Mouse (Mus musculus) cerebellum, postnatal 10 days (tissue): Measurements from ENCODE around the gene Pcgf2.
"Not testable (repeated sequence)": the region's sequence is repeated elsewhere in the genome, so short reads cannot be mapped to it uniquely, and the experiment has no call there.

ENCODE experiments used
- DNase-seq, 2 experiments: peaks; one replicate each; pipeline ENCODE4 v3.0.0; 2021; ENCODE audit warnings: mixed read lengths in 2 of 2

Pcgf2 gene

DNA sequence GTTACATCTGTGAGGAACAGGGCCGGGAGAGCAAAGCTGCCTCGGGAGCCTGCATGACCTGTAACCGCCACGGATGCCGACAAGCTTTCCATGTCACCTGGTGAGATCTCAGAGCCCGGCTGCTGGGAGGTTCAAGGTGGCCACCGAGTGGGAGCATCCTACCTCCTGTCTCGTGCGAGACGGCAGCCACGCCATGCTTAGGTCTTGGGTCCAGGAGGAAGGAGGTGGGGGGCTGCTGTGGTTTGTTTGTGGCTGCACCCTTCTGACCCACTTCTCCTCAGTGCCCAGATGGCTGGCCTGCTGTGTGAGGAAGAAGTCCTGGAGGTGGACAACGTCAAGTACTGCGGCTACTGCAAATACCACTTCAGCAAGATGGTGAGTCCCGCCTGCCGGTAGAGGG lies 33.5 kb downstream of the Pcgf2 start:
- DNase-seq = no peak

DNA sequence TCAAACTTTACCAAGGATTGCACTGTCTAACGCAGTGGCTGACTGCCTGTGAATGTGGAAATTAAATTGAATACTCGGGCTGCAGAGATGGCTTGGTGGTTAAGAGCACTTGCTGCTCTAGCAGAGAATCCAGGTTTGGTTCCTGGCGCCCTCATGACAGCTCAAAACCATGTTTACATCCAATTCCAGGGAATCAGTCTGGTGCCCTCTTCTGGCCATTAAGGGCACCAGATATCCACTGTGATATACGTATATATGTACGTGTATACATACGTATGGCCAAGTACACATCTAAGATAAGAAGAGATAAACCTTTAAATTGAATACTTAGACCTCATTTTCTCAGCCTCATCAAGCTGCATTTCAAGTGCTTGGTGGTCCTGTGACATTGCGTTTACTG lies 34.1 kb downstream of the Pcgf2 start:
- no peak for DNase-seq

GRCm38 (mm10) chr11:97665431-97665830 lies 34.9 kb downstream of the Pcgf2 start:
- DNase-seq = no peak

- DNase-seq = peak; percentile 47 to 49
Measured at GRCm38 (mm10) chr11:97664771-97665240, 35.5 kb downstream of the Pcgf2 start.

DNA sequence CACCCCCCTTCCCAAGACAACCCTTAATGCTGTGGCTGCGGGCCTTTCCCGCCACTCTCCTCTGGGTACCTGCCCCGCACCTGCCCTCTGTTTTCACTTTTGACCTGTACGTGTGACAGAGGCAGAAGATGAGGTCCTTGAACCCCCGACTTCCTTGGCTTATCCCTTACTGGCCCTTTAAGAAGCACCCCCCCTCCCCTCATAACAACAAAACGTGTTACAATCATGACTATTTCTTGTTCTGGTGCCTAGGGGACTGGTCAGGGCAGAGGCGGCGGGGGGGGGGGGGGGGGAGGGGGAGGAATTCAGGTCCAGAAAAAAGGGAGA lies 36.0 kb downstream of the Pcgf2 start:
- DNase-seq = no peak

- peak; percentile 55 to 65 for DNase-seq
Measured at GRCm38 (mm10) chr11:97663528-97664338, 36.6 kb downstream of the Pcgf2 start.

- peak; percentile 88 to 92 for DNase-seq
Measured at GRCm38 (mm10) chr11:97662893-97663527, 37.3 kb downstream of the Pcgf2 start, which contains the start of gene Mllt6. TSS of gene Mllt6 (plus strand) at chr11:97663414.

DNA sequence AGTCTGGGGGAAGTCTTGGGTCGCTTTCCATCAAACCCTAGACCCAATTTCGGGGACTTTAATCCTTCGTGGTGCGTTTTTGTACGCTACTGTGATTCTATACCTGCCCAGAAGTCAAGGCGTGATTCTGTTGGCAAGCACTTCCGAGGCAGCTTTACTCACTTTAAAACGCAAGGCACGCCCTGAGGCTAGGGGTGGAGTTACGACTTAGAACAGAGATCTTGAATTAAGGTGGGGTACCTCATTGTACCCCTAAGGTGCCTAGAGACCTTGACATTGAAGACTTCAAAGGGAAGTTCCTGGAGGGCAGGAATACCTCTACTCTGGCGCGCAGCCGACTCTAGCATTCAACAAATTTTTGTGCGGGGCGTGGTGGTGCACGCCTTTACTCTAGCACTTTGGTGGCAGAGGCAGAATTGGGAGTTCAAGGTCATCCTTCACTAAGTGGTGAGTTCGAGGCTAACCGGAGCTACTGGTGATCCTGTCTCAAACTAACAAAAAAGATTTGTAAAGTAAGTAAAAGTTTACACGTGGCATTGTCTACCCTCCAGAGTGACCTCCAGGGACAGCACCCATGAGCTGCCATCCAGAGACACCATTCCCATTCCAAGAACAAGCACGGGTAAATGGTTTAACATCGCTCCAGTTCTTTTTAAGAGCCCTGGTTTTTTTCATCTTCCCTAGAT lies 37.9 kb downstream of the Pcgf2 start:
- peak in 1 of 2 experiments; percentile 40 for DNase-seq

- DNase-seq = peak; percentile 52 to 54
Measured at GRCm38 (mm10) chr11:97661648-97662133, 38.6 kb downstream of the Pcgf2 start.

- DNase-seq = no peak
Measured at GRCm38 (mm10) chr11:97660734-97661647, 39.3 kb downstream of the Pcgf2 start.

DNA sequence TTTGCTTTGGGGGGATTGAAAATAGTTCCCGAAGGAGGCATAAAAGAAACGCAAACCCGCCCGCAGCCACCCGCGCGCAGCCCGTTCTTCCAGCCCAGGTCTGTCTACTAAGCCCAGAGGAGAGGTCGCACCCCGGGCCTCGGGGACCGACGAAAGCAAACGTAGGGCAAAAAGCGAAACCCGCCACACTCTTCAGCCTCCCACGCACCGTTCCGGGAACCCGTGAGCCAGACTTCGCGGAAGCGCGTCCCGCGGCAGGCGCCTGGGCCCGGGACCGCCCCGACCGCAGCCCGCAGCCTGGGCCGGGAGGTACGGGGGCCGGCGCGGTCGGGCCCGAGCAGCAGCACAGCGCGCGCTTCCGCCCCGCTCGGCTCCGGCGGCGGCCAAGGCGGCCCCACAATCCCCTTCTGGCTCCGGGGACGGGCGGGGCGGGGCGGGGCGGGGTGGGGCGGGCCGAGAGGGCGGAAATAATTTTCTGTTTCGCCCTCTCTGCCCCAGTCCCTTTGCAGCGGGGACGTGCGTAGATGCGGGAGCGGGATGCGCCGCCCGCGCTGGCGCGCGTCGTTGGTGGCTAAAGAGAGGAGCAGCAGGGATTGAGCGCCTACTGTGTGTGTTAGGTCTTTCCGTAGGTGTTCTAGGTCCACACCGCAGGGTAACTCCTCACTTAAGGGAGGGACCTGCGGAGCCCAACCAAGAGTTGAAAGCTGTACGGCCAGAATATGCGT lies 40.1 kb downstream of the Pcgf2 start:
- DNase-seq = peak; percentile 85 to 88

DNA sequence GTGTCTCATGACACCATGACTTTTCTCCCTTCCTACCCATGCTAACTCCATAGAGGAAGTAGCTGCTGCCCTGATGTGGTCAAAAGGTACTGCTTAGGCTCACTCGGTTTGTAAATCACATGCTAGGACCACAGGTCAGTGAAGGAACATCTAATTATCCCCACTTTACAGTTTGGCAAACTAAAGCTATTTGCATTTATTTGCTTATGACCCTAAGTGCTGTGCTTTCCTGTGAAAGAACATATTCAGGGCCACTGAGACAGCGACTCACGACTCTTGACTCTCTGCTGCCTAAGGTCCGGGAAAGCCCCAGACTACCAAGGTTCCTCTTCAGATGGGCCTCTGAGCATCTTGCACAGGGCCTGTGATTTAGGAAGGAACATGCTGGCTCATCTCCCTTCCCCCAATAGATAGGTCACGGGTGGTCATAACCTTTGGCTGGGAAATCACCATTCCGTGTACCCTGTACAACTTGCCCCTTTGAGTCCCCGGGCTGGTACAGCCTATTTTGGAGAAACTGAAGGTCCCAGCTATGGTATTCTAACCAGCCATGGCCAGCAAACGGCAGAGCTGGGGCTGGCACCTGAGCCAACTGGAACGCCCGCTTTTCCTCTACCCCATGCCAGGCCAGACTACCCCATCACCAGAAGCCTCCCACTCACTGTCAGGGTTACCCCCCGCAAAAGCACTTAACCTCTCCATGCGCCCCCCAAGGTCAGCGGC lies 40.9 kb downstream of the Pcgf2 start:
- peak in 1 of 2 experiments; percentile 52 for DNase-seq

DNA sequence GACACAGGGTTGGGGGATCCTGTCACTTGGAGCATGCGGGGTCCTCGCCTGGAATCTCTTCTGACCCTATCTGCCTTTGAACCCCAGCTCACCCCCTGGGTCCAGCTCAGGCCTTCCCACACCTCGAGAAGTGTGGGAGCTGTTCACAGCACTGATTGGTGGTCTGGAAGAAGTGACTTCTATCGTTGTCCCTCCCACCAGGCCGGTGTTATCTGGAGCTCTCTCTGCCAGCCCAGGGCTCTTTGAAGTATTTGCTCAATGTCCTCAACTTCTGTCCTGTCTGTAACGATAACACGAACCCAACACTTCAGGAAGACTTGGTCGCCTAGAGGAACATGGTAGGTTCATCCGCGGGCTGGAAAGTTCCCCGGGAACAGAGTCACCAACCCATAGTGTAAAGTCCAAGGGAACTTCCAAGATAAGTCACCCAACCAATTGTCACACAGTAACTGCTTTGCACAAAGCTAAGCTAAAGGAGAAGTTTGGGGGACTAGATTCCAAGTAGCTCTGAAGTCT lies 41.5 kb downstream of the Pcgf2 start:
- no peak for DNase-seq

- not testable (repeated sequence) for DNase-seq
Measured at GRCm38 (mm10) chr11:97657967-97658366, 42.3 kb downstream of the Pcgf2 start.

DNA sequence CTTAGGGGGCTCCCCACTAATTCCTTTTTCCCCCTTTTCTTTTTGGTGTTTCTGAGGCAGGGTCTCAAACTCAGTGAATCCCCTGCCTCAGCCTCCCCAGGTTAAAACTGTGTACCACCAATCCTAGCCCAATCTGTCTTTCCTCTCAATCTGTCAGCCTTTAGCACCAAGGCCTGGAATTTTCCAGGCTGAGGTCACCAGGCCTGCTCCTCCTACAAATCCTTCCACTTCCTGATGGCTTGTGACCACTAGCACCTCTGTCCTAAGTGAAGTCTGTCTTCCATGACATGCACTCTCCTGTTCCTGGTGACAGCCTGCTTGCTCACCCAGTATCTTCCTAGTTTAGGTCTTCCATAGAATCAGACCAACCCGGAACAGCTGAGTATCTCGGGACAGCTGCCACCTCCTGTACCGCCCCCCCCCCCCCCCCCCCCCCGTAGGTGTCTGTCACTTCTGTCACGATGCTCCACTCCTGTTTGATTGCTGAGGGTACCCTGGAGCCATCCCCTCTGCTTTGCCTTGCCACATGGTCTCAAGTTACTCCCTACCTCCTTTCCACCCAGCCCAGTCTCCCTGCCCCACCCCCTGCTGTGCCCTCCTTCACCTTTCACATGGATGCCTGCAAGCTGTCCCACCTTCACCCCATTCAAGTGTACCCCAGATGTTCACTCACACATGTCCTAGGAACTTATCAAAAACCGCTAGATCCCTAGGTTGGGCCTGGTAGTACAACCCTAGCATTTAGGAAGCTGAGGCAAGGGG lies 42.9 kb downstream of the Pcgf2 start:
- DNase-seq = peak; percentile 39 to 50

GRCm38 (mm10) chr11:97656269-97656971 lies 43.9 kb downstream of the Pcgf2 start:
- DNase-seq = no peak

- DNase-seq = no peak
Measured at GRCm38 (mm10) chr11:97654210-97654609, 46.1 kb downstream of the Pcgf2 start.

DNA sequence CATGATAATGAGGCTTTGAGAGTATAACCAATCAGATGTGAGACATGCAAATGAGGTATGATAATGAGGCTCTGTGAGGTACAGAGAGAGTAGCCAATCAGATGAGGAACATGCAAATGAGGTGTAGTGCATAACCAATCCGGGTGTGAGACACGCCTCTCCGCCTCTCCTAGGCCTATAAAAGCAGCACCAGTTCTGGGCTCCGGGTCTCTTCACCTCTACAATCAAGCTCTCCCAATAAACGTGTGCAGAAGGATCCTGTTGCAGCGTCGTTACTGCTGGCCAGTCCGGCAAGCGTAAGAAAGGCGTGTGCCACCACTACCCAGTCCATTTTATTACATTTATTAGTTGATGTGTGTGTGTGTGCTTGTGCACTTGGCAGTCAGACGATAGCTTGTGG lies 46.9 kb downstream of the Pcgf2 start:
- DNase-seq = not testable (repeated sequence)

DNA sequence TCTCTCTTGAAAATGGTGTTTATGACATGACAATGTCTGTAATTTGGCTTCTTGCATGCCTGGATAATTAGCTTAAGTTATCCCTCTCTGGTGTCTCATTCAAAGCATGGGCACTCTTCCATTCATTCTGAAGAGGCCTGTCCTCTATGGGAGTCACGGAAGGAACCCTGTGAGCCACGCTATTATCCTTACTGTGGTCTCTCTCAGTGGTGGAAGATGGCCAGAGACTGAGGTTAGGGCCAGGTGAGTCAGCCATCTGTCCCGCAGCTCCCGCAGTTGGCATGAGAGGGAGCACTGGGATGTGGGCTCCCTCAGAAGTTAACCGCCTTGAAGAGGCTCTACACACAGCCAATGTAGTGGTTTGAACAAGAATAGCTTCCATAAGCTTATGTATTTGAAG lies 50.0 kb downstream of the Pcgf2 start:
- DNase-seq = peak; percentile 62 to 68
